Mouse (Mus musculus) ES-E14 (cell line): ENCODE results near the gene Pklr. TPM values are rescaled to one million over a fixed set of nuclear protein-coding genes. Genes with fewer than 3 reads are reported as not detected.

ENCODE experiments used
- DNase-seq: peaks from one replicate; pipeline ENCODE4 v3.0.0-alpha.2; 2013; ENCODE audit warnings: low read depth, low spot score
- H3K27ac ChIP-seq: 2 replicates; pipeline ENCODE4 v1.5.1; 2012; ENCODE audit warnings: low read depth, mild to moderate bottlenecking, low read length, moderate library complexity, mixed read lengths; ENCODE audit not compliant: poor library complexity, insufficient read depth, severe bottlenecking
- H3K36me3 ChIP-seq: 2 replicates; pipeline ENCODE4 v1.6.1; 2012; ENCODE audit warnings: mild to moderate bottlenecking, low read length, moderate library complexity, mixed read lengths; ENCODE audit not compliant: control insufficient read depth, poor library complexity, insufficient read depth, severe bottlenecking
- H3K4me1 ChIP-seq, 2 experiments: fragments of 150-350 bp in 1 of 2; sonication (generic) in 1 of 2; 2 replicates each; pipeline ENCODE4 v1.6.1; 2012; ENCODE audit warnings: low read length in 2 of 2, mild to moderate bottlenecking in 1 of 2, mixed read lengths in 1 of 2; ENCODE audit not compliant: control insufficient read depth in 2 of 2, insufficient read depth in 2 of 2, poor library complexity in 1 of 2
- H3K4me3 ChIP-seq, 2 experiments: fragments of 150-350 bp in 1 of 2; sonication (generic) in 1 of 2; 2 replicates each; pipeline ENCODE4 v1.5.1; 2012; ENCODE audit warnings: low read length in 2 of 2, low read depth in 1 of 2, mild to moderate bottlenecking in 1 of 2, mixed read lengths in 1 of 2; ENCODE audit not compliant: insufficient read depth in 1 of 2, poor library complexity in 1 of 2, severe bottlenecking in 1 of 2
- H3K9ac ChIP-seq: 2 replicates; pipeline ENCODE4 v1.6.1; 2012; ENCODE audit warnings: low read depth, mild to moderate bottlenecking, low read length, mixed read lengths; ENCODE audit not compliant: poor library complexity, insufficient read depth, severe bottlenecking
- H3K9me3 ChIP-seq: fragments of 150-350 bp; sonication (generic); 2 replicates; pipeline ENCODE4 v1.6.1; 2012; ENCODE audit warnings: low read depth, mild to moderate bottlenecking, low read length; ENCODE audit not compliant: control insufficient read depth, insufficient read depth
- CHD2 ChIP-seq: IDR thresholded peaks from 2 replicates; pipeline ENCODE4 v1.6.1; 2014; ENCODE audit warnings: mild to moderate bottlenecking, low read depth, low read length, inconsistent platforms
- HCFC1 ChIP-seq: IDR thresholded peaks from 2 replicates; pipeline ENCODE4 v1.6.1; 2012; ENCODE audit warnings: low read length, inconsistent platforms, borderline replicate concordance; ENCODE audit not compliant: insufficient read depth
- MAFK ChIP-seq: IDR thresholded peaks from 2 replicates; pipeline ENCODE4 v1.6.1; 2014; ENCODE audit warnings: mild to moderate bottlenecking, low read depth, low read length, inconsistent platforms; ENCODE audit not compliant: insufficient read depth
- ZC3H11A ChIP-seq: IDR thresholded peaks from 2 replicates; pipeline ENCODE4 v1.6.1; 2012; ENCODE audit warnings: low read depth, mild to moderate bottlenecking, inconsistent platforms, low read length, borderline replicate concordance
- ZNF384 ChIP-seq: IDR thresholded peaks from 2 replicates; pipeline ENCODE4 v1.6.1; 2012; ENCODE audit warnings: low read depth, low read length, inconsistent platforms
- in situ Hi-C, 2 experiments: fragments of 600-800 bp; cut with MboI; formaldehyde crosslinking; loops; one replicate each; pipeline ENCODE4 v1.15.1; 2025; ENCODE audit warnings: low sequenced_read_pairs in 2 of 2, inconsistent platforms in 1 of 2; ENCODE audit not compliant: unreplicated experiment in 2 of 2
- total RNA-seq: library from RNA; depleted of rRNA; stranded (reverse); fragments of 300-350 nt; gene quantifications from 2 replicates; pipeline ENCODE4 v1.2.3, GENCODE M21; 2012

Gene Pklr
- total RNA-seq, 1 experiment: 0.85 TPM

GRCm38 (mm10) chr3:89166945-89167344 is 31.0 kb downstream of the Pklr start:
- Histone ChIP-seq H3K9ac (no peak overlapping the region), H3K27ac (no peak overlapping the region), H3K4me1 (peaks cover 5% of the 10 kb centered on the region in 2 experiments; a peak in 2 of 4 replicates), H3K4me3 (no peak overlapping the region), H3K9me3 (no peaks in the 10 kb centered on the region), H3K36me3 (peaks cover 40% of the 10 kb centered on the region)
- TF ChIP-seq CHD2 (no peak), ZC3H11A (no peak)
- no peak for DNase-seq
- in situ Hi-C loops: no loop called here

- DNase-seq: no peak
- Histone ChIP-seq H3K4me1 (peaks cover 4% of the 10 kb centered on the region in 2 experiments; a peak in 2 of 4 replicates), H3K4me3 (no peak overlapping the region), H3K36me3 (peaks cover 58% of the 10 kb centered on the region), H3K9me3 (no peaks in the 10 kb centered on the region), H3K9ac (no peak overlapping the region), H3K27ac (no peak overlapping the region)
- TF ChIP-seq MAFK (no peak), HCFC1 (no peak), ZNF384 (no peak), ZC3H11A (no peak), CHD2 (no peak)
- in situ Hi-C loops: no loop called here
These were observed 38.9 kb downstream of the Pklr start for GRCm38 (mm10) chr3:89174844-89175243.

- no peak overlapping the region for H3K4me3 ChIP-seq
- peaks cover 4% of the 10 kb centered on the region in 2 experiments; a peak in 2 of 4 replicates for H3K4me1 ChIP-seq
- no peak overlapping the region for H3K27ac ChIP-seq
- H3K9me3 ChIP-seq: no peaks in the 10 kb centered on the region
- in situ Hi-C loops: no loop called here
- TF ChIP-seq MAFK (no peak), ZNF384 (no peak), CHD2 (no peak), ZC3H11A (no peak), HCFC1 (no peak)
- H3K9ac ChIP-seq: no peak overlapping the region
- H3K36me3 ChIP-seq: peaks cover 56% of the 10 kb centered on the region
- DNase-seq: no peak
These were observed 39.6 kb downstream of the Pklr start for GRCm38 (mm10) chr3:89175544-89175943.

- no peak overlapping the region for H3K27ac ChIP-seq
- H3K36me3 ChIP-seq: peaks cover 55% of the 10 kb centered on the region
- H3K4me1 ChIP-seq: peaks cover 4% of the 10 kb centered on the region in 2 experiments; a peak in 2 of 4 replicates
- no peak for DNase-seq
- H3K9me3 ChIP-seq: no peaks in the 10 kb centered on the region
- TF ChIP-seq ZNF384 (no peak), ZC3H11A (no peak), HCFC1 (no peak), MAFK (no peak), CHD2 (no peak)
- no peak overlapping the region for H3K9ac ChIP-seq
- no peak overlapping the region for H3K4me3 ChIP-seq
- in situ Hi-C loops: no loop called here
These were observed 40.5 kb downstream of the Pklr start for GRCm38 (mm10) chr3:89176421-89176820.
